Mouse (Mus musculus) olfactory bulb, adult 2 months (tissue): ENCODE measurements at regions not wholly inside any gene's neighbourhood (a gene's known extent, or its start where the extent isn't known, plus 50 kb on each side); places are given as distances from the start of the nearest gene placed in this dataset.

Experiments
- H3K27ac ChIP-seq: fragments of 200-500 bp; 2 replicates; pipeline ENCODE4 v1.5.1; 2012; ENCODE audit warnings: low read depth, low read length; ENCODE audit not compliant: insufficient read depth
- H3K4me1 ChIP-seq: fragments of 200-500 bp; 2 replicates; pipeline ENCODE4 v1.6.1; 2012; ENCODE audit warnings: low read length; ENCODE audit not compliant: control insufficient read depth, insufficient read depth
- H3K4me3 ChIP-seq: fragments of 200-500 bp; 2 replicates; pipeline ENCODE4 v1.5.1; 2012; ENCODE audit warnings: mild to moderate bottlenecking, low read depth, low read length, moderate library complexity; ENCODE audit not compliant: insufficient read depth
- CTCF ChIP-seq: fragments of 200-500 bp; IDR thresholded peaks from 2 replicates; pipeline ENCODE4 v1.5.1; 2012; ENCODE audit warnings: low read depth, mild to moderate bottlenecking, low read length, moderate library complexity; ENCODE audit not compliant: insufficient read depth
- POLR2A ChIP-seq: fragments of 200-500 bp; IDR thresholded peaks from 2 replicates; pipeline ENCODE4 v1.6.1; 2012; ENCODE audit warnings: mild to moderate bottlenecking, low read depth, low read length, moderate library complexity; ENCODE audit not compliant: insufficient read depth
- WGBS: fragments of 180-500 bp; shearing (Covaris S2); methylation state at CpG from one replicate; pipeline ENCODE4 v1.1.7; 2018; 5-methylcytosine and 5-hydroxymethylcytosine counted together

- H3K4me1 ChIP-seq, result peaks cover 6% of the 10 kb centered on the region
- H3K27ac ChIP-seq, result no peak overlapping the region
- no peak overlapping the region for H3K4me3 ChIP-seq
- TF ChIP-seq CTCF, result no peak
- no peak for TF ChIP-seq POLR2A
- WGBS, result 85% methylated on average over 4 of the region's 4 CpGs
These were observed 92.0 kb upstream of the Gm26897 start for GRCm38 (mm10) chr5:111641685-111642084.

- WGBS, result 93% methylated on average over 2 of the region's 2 CpGs
- no peak overlapping the region for H3K27ac ChIP-seq
- peaks cover 12% of the 10 kb centered on the region for H3K4me1 ChIP-seq
- TF ChIP-seq CTCF, result no peak
- TF ChIP-seq POLR2A, result no peak
- H3K4me3 ChIP-seq, result no peak overlapping the region
These were observed 89.6 kb upstream of the Gm26897 start for GRCm38 (mm10) chr5:111644142-111644541.

GRCm38 (mm10) chr5:111644788-111645187 lies 88.9 kb upstream of the Gm26897 start:
- WGBS, result 68% methylated on average over 4 of the region's 4 CpGs
- TF ChIP-seq CTCF, result no peak
- no peak for TF ChIP-seq POLR2A
- Histone ChIP-seq H3K4me1 (peaks cover 10% of the 10 kb centered on the region), H3K4me3 (no peak overlapping the region), H3K27ac (no peak overlapping the region)

- peaks cover 6% of the 10 kb centered on the region for H3K4me1 ChIP-seq
- no peak for TF ChIP-seq CTCF
- no peak for TF ChIP-seq POLR2A
- no peak overlapping the region for H3K4me3 ChIP-seq
- WGBS, result 93% methylated on average over 6 of the region's 6 CpGs
- no peak overlapping the region for H3K27ac ChIP-seq
These were observed 86.0 kb upstream of the Gm26897 start for GRCm38 (mm10) chr5:111647686-111648200.

- Histone ChIP-seq H3K4me1 (peaks cover 6% of the 10 kb centered on the region), H3K27ac (no peak overlapping the region), H3K4me3 (no peak overlapping the region)
- 72% methylated on average over 7 of the region's 7 CpGs for WGBS
- TF ChIP-seq CTCF, result no peak
- no peak for TF ChIP-seq POLR2A
These were observed 85.2 kb upstream of the Gm26897 start for GRCm38 (mm10) chr5:111648481-111648880.

GRCm38 (mm10) chr5:111649012-111649411 lies 84.7 kb upstream of the Gm26897 start:
- Histone ChIP-seq H3K4me1 (peaks cover 6% of the 10 kb centered on the region), H3K27ac (no peak overlapping the region), H3K4me3 (no peak overlapping the region)
- WGBS, result 40% methylated on average over 10 of the region's 10 CpGs
- TF ChIP-seq CTCF, result no peak
- TF ChIP-seq POLR2A, result no peak

- H3K4me3 ChIP-seq, result no peak overlapping the region
- TF ChIP-seq CTCF (no peak), POLR2A (no peak)
- H3K4me1 ChIP-seq, result peaks cover 6% of the 10 kb centered on the region
- 42% methylated on average over 2 of the region's 2 CpGs for WGBS
- no peak overlapping the region for H3K27ac ChIP-seq
These were observed 81.3 kb upstream of the Gm26897 start for GRCm38 (mm10) chr5:111652472-111652871.

- WGBS, result 81% methylated on average over 2 of the region's 2 CpGs
- H3K27ac ChIP-seq, result no peak overlapping the region
- no peak for TF ChIP-seq CTCF
- no peak for TF ChIP-seq POLR2A
These were observed 77.3 kb upstream of the Gm26897 start for GRCm38 (mm10) chr5:111656436-111656835.

GRCm38 (mm10) chr5:111657759-111658429 lies 75.8 kb upstream of the Gm26897 start:
- TF ChIP-seq CTCF (no peak), POLR2A (no peak)
- Histone ChIP-seq H3K4me3 (no peak overlapping the region), H3K4me1 (peaks cover 5% of the 10 kb centered on the region; the same call in 1 of the 2 replicates), H3K27ac (no peak overlapping the region)
- WGBS, result 70% methylated on average over 3 of the region's 3 CpGs

More at GRCm38 (mm10) chr5:111656436-111656835, 77.3 kb upstream of the Gm26897 start:
- no peak overlapping the region for H3K4me3 ChIP-seq
- H3K4me1 ChIP-seq, result peaks cover 2% of the 10 kb centered on the region; the same call in 1 of the 2 replicates
